Mouse (Mus musculus) adrenal gland, adult 2 months (tissue): ENCODE measurements at regions not wholly inside any gene's neighbourhood (a gene's known extent, or its start where the extent isn't known, plus 50 kb on each side); places are given as distances from the start of the nearest gene placed in this dataset.
"Not testable (repeated sequence)": the region's sequence is repeated elsewhere in the genome, so short reads cannot be mapped to it uniquely, and the experiment has no call there.

Source experiments
- DNase-seq: peaks from one replicate; pipeline ENCODE4 v3.0.0; 2021

DNA sequence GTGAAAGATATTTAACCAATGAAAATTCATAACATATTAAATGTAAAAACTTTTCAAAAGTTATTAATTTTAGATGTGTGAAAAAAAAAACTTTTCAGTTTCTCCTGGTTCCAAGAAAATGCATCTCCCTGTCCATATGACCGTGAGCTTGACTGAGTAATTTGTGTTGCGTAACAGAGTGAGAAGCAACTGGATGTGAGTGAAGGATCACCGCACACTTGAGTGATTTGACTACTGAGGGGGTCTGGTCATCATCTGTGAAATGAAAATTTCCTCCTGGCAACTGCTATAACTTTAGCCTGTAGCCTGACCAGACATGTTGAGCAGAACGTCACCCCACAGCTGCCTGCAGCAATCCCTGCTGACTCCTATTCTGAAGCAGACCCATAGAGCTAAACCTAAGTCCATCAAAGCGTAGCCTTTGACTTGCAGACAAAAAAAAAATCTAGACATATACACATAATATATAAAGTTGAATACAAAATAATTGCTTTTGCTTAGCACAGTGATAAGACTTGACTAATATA is 461.2 kb downstream of the Brinp3 start:
- DNase-seq, result no peak

DNA sequence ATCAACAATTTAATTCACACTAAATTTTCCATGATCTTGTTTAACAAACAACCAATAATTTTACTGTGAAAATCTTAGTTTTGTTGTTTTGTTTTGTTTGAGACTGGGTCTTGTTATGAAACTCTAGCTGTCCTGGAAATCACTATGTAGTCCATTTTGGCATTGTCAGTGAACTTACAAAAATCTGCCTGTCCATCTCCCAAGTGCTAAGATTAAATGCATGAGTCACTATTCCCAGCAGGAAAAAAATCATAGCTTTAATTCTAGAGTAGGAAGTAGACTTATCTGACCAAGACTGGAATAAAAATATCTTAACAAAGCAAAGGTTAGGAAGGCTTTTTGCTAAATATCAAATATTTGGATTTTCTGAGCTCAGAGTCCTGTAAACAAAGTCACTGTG is 461.8 kb downstream of the Brinp3 start:
- no peak for DNase-seq

DNA sequence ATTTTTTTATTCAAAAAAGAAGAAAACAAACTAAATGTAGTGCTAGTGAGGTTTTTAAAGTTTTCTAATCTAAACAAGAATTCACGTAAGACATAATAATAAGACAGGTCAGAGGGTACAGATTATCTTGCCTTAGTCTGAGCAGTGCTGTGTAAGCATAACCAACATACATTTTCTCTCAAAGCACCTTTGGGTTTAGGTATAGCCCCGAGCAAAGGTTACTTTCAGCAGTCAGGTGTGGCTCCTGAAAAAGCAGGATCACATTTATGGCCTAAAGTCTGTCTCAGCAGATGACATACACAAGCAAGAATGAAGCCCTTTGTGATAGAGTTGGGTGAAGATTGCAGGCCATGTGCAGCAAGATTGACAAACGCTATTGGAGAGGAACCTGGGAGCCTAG is 465.9 kb downstream of the Brinp3 start:
- no peak for DNase-seq

DNA sequence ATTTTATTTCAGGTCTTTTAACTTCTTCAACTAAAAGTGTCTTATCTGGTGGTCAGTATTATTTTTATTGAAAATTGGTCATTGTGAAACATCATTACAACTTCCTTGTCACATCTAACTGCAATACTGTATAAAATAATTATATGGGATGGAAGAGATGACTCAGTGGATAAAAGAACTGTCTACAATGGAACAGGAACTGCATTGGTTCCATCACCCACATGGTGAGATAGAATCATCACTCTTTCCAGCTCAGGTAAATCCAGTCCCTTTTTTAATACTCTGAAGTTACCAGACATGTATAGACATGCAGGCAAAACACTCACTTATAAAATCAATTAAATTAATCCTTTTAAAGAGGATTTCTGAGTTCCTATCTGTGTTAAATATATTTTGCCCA is 473.0 kb downstream of the Brinp3 start:
- DNase-seq, result no peak

DNA sequence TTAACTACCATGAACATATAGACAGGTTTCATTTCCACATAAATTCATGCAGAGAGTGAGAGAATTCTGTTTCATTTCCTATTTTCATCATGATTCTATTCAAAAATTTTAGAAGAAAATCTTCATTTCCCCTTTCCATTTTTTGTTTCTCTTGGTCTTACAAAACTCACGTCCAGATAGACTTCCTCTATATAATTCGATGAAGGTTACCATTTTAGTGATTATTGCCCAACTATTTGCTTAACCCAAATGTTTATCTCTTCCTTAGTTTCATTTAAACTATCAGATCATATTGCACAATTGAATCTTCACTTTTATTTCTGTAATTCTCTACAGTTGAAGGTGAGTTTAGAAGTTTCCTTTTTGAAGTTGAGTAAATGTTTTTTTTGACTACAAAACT is 473.4 kb downstream of the Brinp3 start:
- DNase-seq, result no peak

DNA sequence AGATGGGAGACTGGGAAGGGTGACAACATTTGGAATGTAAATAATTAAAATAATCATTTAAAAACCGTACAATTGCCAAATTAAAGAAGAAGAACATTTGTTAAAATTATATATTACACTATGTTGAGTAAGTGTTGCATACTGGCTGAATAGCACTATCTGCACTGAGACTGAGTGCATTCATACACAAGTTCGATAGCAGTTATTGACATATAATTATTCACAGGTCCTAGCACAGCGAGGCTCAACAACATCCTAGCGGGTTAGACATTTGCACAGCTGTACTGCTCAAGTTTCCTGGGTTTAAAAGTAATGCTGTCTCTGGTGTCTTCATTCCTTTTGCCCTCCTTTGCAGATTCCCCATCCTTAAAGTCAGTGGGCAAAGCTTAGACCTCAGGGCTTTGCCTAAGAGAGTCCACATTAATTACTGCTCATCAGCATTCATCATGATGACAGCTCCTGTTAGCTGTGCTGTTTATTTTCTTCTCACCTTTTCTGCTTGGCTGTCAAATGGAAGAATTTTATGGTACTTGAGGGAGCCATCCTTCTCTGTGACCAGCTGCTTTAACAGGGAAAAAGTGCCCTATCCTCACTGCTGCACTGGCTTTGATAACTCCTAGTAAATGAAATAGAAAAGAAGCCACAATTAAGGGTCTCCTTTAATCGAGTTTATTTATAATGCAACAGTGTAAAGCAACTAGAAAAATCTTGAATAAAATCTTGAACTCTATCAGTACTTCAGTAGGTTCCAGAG is 489.1 kb downstream of the Brinp3 start:
- no peak for DNase-seq

DNA sequence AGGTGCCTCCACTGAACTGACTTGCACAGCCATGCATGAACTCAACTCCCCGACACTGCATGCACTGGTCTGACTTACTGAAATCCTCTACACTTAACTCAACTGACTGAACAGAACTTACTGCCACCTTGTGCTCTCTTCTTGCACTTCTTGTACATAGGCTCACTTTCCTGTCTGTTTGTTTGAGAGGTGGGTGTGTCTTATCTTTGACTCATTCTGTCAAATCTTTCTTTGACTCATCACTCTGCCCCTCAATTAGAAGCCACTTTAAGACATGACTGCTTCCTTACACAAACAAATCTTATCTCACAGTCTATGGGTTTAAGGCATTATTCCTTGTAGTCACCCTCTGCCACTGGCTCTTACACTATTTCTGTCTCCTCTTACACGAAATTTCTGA is 505.5 kb downstream of the Brinp3 start:
- DNase-seq, result no peak

DNA sequence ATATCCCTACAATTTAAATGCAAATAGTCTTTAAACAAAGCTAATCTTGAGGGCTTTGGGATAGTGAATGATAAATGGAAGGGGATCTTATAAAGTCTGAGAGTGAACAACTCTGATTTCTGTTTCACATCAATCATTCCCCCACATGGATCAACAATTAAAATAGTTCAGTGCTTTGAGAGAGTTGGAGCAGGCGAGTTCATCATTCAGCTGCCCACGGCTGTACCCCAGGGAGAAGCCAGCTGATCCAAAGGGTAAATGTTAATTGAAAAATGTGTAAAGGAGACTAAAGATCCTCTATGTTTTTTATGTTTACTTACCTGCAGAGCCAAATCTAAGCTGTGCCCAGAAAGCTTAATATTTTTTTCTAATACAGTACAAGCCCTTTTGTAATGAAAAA is 553.2 kb downstream of the Brinp3 start:
- no peak for DNase-seq

DNA sequence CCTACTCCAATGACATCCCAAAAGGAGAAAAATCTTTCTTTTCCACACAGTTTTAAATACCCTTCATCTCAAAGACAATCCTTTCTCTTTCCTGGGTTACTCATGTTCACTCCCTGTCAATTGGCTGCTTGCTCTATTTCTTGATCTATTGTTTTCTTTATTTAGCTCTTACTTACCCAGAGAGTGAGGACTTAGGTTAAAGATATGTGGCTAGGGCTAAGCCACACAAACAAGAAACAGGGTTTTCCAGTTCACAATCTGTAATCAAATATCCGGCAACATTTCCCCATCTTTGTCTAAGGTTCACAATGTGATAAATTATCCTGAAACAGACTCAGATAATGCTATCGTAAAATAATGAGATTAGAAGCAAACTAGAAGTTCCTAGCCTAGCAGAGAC is 563.9 kb downstream of the Brinp3 start:
- DNase-seq, result no peak

DNA sequence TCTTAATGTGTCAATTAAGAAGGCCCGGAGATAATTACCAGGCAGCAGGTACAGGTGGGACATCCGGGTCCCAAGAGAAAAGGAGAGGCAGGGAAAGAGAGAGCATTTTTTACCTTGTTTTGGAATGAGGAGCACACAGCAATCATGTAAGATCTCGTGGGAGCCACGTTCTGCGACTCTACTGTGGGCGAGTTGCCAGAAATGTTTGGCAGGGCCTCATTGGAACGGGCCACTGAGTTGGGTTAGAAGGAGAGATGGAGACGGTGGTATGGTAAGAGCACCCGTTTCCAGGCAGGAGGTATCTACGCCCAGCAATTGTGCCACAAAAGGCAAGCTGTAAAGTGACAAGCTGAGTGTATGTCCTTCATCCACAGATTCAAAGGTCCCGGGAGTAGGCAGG is 579.6 kb downstream of the Brinp3 start:
- DNase-seq, result no peak

DNA sequence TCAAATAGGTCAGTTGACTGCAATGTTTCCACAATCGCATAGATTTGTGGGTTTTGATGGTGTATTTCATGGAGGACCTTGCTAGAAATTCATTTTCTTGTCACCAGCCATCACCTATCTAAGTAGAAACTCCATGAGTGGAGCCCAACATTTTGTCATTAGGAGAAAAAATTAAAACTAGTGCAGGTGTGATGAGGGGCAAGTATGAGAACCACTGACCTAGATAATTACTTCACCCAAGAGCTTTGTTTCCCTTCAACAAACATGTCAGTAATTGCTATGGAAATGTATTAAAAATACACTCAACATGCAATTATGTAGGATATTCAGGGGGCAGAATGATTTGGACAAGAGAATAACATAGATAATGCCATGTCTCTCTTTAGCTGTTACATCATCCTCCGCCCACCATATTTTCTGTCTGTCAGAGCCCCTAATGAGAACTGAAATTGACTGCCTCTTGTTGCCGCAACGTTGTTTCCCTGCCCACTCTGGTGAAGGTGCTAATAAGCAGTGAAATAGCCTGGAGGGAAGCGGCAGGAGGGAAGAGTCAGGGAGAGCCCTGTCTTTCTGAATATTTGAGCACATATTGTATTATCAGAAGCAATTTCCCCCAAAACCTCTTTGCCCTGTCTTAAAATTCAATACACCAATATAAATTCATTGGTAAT is 589.7 kb downstream of the Brinp3 start:
- no peak for DNase-seq

DNA sequence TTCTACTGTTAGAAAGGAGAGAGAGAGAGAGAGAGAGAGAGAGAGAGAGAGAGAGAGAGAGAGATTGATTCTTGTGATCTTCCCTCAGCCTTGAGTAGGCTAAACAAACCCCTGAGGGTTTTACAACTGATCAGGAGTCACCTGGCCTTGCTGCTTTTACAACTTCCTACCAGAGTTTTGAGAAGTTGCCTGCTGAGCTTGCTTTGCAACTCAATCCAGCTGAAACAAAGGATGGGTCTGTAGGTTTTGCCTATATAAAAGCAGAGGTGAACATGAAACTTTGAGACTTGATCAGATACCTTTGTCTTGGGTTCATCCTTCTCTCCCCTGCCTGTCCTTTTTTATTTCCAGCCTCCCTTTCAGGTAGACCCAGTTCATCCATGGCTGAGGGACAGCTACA is 631.0 kb downstream of the Brinp3 start:
- DNase-seq, result no peak

DNA sequence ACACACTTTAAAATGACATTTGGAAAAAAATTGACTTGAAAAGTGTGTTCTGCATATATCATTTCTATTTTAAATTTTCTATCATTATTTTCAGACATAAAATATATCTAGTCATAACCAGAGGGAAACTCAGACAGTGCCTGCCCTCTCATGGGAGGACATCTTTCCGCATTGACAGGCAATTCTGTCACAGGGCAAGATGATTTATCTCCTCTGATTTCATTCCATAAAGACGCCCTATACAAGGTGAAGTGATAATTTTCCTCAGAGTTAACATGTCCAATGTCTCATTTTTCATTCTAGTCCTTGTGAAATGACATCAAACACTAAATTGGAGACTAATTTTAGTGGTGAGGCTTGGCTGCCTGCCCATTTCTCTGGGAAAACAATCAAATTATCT is 643.6 kb downstream of the Brinp3 start:
- DNase-seq, result peak; percentile 7

DNA sequence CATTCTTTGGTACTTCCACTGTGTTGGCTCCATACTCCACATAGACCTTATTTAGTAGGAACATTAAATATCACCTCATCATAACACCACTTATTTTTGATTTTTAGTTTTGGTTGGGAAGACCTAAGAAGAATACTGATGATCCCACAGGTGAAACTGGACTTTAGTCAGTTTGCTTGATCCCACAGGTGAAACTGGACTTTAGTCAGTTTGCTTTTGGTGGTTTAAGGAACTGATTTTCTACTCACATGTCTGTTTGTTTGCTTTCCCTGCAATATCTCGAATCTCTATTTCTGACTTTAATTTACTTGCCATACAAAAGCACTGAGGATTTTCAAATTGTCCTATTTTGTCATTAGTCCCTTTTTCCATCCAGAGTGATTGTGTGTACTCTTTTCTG is 680.8 kb downstream of the Brinp3 start:
- DNase-seq, result no peak

DNA sequence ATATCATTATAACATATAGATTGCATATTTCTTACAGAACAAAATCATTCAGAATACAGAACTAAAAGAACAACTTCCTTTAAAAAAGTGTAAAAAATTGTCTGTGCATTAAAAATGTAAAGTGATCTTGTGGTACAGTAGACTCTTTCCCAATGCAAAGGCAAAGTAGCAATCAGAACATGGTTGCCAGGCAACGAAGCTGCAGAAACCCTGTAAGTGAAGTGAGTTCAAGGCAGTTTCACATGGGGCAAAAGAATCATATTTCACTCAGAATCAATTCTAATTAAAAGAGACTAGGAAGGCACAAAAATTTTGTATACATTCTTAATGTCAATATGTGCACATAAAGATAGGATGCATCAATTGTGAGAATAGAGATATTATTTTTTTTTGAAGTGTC is 692.2 kb downstream of the Brinp3 start:
- DNase-seq, result no peak

DNA sequence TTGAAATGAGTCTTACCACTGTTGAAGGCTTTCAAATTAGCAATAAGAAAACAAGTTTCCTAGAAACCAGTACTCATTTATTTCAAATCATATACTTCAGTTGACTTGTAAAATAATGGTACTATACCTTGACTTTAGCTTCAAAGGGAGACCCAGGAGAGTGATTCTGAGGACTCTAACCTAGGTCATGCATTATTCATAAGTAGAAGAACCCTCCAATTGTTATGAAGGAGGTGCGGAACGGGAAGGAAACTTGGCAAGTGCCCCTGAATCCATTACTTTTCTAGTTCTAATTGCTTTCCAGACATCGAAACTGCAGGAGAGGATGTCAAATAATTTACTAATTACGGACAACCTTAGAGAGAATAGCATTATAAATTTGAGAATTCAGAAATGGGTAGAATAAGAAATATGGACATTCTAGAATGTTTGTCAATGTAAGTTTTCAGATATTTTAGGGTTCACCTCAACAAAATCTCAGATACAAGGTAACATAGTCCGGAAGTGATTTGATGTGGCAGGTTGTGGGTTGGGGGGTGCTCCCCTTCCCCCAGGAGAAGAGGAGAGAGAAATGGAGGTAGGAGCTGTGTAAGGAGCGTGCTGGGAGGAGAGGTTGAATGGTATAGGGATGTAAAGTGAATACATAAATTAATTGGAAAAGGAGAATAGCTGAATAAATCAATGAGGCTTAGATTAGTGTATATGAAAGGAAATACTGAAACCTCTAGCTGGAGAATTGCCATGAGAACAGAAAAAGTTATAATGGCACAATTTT is 692.9 kb downstream of the Brinp3 start:
- no peak for DNase-seq

DNA sequence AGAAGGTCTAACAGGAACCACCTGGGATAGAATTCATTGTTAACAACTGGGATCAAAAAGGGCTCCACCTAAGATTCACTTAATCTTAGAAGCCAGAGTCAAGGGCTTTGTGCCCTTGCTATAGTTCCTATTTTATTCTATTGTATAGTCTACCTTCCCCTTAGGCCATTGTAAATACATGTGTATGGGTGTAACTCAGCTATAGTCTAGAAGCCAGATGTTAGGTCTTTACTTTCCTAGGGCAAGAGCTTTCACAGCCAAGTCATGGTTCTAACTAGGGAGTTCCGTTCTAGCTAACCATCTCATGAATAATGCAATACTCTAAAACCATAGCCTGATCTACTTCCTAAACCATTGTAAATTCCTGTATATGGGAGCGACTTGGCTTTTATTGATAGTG is 705.4 kb downstream of the Brinp3 start:
- DNase-seq, result not testable (repeated sequence)

DNA sequence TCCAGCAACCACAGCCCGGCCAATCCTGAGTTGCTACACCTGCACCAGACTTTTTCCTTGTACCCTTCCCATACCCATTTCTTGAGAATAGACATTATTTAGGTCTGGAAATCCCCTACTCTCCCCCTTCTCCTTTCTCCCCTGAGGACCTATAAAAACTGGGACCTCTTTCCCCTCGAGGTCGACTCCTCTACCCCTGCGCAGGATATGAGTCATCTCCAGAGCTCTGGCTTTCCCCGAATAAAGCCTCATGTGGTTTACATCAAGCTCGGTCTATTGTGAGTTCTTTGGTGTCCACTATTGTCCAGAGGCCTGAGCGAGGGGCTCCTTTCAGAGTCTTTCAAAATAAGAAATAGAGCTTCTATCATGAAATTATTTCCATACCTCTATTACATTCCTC is 720.3 kb downstream of the Brinp3 start:
- not testable (repeated sequence) for DNase-seq

DNA sequence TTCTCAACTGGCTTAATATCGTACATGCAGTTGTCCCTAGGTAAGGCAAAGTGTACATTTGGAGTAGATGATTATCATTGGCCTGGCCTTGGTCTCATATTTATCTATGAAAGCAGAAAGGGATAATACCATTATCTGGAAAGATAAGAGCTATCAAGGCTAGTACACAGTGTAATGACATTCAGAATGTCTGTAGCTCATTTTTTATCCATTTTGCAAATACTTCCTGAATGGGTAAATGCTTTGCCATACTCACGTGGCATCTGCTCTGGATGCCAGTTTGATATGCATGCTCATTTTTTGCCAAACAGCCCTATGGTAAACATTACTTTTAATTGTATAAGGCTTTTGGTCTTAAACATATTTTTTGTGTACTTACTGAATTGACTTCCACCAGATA is 723.4 kb downstream of the Brinp3 start:
- DNase-seq, result peak; percentile 28

DNA sequence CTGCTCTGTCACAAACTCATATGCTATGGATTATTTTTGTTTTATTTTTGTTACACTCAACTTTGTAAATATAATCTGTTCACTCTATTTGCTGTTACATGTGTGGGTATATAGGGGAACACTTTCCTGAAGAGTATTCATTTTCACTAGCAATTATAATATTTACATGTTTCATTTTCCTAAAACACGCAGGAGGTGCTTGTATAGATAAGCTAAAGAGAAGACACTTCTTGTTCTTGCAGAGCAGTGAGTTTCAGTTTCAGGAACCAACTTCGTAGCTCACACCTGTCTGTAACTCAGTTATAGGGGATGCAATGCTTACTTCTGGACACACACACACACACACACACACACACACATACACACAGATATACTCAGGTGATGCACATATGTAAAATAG is 724.9 kb downstream of the Brinp3 start:
- DNase-seq, result no peak

DNA sequence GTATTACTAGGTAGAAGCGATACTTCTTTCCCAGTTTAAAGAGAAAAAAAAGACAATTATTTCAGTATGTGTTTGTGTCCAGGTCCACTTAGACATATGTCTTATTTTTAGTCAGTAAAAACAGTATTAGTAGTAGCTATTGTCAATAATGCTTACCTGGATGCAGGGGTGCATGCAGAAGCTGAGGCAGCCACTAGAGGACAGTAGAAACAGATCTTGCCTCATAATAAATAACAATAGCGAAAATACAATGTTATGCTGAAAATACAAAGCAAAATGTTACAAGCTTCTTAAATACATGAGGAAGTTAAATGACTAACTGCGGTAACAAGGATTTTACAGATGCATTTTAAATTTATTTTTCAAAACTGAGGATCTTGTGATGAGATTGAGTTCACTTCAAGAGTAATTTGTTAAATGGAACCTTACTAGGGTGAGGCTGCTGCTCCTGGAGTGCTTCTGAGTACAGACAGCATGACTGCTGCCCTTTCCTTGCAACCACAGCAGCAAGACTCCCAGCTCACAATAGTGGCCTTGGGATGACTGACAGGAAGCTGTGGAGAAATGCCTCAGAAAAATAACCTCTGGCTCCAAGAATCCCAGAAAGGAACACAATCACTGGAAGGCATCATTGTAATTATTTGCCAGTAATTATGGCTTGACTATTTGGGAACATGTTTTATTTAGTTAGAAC is 728.8 kb downstream of the Brinp3 start:
- peak; percentile 32 for DNase-seq

DNA sequence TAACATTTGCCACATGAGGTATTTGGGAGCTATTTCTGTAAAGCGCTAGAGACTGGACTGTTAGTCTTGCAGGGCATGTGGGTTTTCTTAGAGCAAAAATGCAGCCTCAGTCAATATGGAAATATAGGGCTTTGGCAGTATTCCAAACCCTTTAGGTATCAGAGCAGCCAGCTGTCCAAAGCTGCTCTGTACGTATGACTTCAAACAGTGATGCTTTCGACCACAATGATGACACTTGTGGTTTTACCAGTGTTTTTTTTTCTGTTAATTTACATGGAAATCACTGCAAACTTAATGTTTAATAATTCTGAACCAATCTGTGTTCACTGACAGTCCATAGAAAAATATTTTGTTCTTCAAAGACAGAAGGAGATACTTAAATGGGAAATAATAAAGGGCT is 743.0 kb downstream of the Brinp3 start:
- DNase-seq, result no peak
